Mouse (Mus musculus) c-Kit-positive CD71-positive TER-119-negative erythroid progenitor cells, embryonic 14.5 days (primary cell): ENCODE results near the gene Stub1.
"Not testable (repeated sequence)": the region's sequence is repeated elsewhere in the genome, so short reads cannot be mapped to it uniquely, and the experiment has no call there.

Experiments
- DNase-seq: peaks from one replicate; pipeline ENCODE4 v3.0.0-alpha.2; 2013; ENCODE audit warnings: low read depth

Gene Stub1

DNA sequence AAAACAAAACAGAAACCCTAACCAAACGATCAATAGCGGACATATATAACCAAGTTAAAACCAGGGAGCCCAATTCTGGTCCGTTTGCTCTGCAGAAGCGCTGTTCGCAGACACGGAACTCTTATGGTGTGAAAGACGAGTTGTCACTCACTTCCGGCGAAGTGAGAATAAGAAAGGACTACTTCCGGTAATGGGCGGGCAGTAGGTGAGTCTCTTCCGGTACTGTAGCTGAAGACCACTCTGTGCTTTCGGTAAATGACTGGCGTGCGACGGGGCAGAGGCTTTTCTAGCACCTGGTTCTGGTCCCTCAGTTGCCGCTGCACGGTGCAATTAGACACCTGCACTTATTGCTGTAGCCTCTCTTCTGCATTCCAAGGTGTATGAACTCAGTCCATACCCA, 9.8 kb downstream of the Stub1 start, which contains the start of gene Wdr24:
Gene Wdr24, plus strand, starts transcription at position 176 of the 400 bp plus-strand sequence.
- DNase-seq = peak; percentile 87

DNA sequence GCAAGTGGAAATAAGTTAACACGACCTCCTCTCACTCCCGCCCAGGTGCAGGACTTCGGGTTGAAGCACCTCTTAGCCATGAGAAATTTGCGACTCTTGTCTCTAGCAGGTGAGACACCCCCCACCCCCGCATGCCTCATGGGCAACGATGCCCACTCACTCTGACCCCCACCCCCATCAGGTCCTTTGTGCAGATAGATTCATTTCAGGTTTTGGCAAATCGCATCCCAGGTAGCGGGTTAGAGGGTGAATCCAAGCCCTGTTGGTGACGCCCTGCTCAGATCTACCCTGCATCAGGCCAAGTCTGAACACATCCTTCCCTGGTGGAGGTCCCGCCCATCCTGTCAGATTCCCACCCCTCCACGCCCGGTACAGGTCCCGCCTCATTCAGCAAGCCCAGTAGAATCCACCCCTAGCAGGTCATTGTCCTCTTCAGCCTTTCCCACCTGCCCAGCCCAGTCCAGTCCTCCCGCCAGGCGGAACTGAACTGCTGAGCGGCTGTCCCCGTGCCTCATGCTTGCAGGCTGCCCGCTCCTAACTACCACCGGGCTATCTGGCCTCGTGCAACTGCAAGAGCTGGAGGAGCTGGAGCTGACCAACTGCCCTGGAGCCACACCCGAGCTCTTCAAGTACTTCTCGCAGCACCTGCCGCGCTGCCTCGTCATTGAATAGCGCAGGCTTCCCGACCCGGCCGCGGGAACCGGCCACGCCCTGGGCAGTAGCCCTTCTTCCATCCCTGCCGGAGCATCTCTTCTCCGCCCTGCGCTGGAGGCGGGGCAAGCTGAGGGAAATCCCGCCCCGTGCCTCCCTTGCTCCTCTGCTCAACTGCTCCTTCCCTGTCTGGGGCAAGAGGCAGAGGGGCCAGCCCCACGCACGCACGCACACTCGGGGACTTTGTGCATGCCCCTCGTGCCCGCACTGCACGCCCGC, 14.1 kb downstream of the Stub1 start:
- DNase-seq = no peak

DNA sequence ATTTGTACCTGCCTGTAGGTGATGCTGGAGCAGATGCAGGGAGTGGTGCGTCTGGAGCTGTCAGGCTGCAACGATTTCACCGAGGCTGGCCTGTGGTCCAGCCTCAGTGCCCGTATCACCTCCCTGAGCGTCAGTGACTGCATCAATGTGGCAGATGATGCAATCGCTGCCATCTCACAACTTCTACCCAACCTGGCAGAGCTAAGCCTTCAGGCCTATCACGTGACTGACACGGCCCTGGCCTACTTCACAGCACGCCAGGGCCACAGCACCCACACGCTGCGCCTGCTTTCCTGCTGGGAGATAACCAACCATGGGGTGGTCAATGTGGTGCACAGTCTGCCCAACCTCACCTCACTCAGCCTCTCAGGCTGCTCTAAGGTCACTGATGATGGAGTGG, 15.5 kb downstream of the Stub1 start:
- no peak for DNase-seq

DNA sequence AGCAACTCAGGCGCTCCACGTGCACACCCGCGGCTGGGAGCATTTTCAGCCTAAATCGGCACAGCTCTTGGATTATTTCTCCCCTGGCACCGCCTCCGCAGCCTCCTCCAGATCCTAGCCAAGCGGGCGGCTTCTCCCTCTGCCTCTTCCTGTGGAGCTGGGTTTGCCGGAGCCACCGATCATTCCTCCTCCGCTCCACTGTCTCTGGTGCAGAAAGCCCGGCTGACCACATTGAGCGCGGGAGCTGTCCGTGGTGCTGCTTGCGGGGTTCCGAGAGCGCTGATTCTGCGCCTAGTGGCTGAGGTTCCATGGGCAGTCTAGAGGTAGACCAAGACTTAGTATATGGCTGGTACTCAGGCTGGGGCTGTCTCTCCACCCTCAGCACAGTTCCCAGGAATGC, 19.7 kb downstream of the Stub1 start:
- peak; percentile 71 for DNase-seq

DNA sequence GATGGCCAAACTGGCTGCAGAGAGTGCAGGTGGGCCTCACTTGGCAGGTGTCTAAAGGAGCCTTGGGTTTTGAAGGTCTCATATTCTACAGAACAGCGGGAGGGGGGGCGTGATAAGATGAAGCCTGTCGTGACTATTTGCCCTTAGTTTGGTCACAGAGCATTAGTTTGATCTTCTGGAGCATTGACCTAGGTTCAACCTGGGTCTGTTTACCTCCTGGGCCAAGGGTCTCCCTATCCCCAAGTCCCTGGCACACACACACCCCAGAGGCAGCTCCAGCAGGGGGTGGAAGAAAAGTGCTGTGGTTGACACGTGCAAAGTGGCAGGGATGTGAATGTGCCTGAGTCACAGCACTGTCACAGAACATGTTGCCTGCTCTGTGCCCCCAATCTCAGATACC, 22.3 kb downstream of the Stub1 start:
- no peak for DNase-seq

DNA sequence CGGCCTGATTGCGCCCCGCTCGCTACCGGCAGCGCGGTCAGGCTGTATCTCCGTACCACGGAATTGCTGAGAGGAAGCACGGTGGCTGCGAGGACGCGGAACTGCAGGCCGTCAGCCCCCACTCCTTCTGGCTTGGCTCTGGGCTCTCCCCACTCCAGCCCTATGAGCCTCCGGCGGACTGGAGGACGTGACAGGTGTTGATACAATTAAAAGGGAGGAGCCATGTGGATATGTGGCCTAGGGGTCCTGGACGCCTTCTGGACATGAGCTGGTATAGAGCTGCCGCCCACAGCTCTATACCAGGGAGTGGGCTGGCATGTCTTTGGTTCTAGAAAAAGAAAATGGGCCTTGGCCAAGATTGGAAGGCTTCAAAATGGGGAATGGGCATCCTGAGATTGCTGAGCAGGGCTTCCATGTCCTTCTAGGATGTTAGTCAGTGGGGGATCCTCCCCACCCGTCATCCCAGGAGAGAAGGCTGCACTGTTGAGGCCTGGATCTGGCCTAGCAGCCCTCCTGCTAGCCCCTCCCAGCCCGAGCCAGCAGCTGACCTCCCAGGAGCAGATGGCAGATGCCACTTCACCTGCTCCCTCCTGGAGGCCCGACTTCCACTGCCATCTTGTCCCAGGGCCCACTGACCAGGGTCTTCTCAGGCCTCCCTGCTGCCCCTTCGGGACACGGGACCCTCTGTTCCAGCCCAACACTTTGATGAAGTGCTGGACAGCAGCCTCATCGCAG, 23.4 kb downstream of the Stub1 start:
- no peak for DNase-seq

DNA sequence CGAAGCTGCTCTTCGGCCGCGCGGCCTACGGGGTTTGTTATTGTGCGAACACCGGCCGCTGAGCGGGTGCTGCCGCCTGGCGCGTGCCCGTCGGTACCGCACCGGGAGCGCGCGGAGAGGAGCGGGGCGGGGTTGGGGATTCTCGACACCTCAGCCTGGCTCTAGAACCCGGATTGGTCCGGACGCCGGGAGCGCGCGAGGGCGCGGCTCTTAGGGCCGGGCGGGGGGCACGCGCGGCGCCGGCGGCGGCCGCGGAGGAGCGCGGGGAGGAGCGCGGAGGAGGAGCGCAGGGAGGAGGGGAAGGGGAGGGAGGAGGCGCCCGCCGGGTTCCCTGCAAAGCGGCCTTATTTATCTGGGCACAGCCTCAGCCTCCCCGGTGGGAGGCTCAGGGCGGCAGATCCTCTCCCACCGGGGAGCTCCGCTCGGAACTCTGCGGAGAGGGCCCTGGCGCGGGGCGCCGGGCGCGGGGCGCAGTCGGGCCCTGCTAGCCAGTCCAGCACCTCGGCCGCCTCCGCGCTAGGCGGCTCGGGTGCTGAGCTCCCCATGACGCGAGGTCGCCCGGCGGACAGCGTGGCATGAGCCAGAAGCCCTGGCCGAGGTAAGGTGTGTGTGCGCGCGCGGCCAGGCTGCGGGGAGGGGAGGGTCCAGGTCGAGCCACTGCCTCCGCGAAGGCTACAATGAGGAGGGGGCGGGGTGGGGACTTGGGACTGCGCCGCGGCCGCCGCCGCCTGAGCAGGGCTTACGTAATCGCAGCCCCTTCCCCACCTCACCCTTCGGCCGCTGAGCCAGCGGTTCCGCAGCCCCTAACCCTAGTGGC, 24.2 kb downstream of the Stub1 start, which contains the start of gene Fbxl16:
Gene Fbxl16, plus strand, starts transcription at position 297 of the 817 bp plus-strand sequence.
- no peak for DNase-seq

DNA sequence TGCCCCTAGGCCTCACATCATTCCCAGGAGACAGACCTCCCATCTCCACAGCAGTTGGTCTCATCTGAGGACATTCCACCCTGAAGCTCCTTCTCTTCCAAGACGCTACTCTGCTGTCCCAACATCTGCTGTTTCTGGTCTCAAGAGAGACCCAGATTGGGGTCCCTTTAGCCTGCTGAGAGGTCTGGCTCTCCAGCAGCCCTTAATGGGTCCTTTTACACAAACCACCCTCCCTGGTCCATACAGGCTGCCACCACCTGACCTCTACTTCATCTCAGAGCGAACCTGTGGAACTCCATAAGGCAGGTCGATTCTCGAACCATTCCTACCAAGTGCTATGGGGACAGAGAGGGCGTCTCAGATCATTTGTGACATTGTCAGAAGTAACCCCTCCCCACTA, 25.2 kb downstream of the Stub1 start:
- DNase-seq = no peak

DNA sequence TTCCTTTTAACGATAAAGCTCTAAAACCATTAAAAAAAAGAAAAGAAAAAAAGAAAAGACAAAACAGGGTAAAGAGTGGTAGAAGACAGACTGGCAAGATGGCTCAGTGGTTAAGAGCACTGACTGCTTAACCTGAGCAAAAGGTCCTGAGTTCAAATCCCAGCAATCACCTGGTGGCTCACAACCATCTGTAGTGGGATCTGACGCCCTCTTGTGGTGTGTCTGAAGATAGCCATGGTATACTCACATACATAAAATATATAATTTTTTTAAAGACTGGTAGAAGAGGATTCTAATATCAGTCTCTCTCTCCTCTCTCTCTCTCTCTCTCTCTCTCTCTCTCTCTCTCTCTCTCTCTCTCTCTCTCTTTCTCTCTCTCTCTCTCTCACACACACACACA, 25.8 kb downstream of the Stub1 start:
- not testable (repeated sequence) for DNase-seq

DNA sequence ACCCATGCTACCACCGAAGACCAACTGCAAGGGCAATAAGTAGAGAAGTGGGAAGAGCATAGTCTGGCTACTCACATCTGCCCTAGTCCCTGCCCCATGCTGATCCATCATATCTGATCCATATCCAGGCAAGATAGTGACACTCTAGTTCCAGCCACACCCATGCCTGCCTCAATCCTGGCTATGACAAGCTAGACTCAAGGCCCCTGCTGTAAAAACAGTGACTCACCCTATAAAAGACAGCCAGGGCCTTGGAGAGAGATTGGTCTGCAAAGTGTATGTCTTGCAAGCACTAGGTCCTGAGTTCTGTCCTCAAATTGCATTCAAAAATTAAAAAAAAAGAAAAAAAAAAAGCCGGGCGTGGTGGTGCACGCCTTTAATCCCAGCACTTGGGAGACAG, 26.7 kb downstream of the Stub1 start:
- DNase-seq = no peak

DNA sequence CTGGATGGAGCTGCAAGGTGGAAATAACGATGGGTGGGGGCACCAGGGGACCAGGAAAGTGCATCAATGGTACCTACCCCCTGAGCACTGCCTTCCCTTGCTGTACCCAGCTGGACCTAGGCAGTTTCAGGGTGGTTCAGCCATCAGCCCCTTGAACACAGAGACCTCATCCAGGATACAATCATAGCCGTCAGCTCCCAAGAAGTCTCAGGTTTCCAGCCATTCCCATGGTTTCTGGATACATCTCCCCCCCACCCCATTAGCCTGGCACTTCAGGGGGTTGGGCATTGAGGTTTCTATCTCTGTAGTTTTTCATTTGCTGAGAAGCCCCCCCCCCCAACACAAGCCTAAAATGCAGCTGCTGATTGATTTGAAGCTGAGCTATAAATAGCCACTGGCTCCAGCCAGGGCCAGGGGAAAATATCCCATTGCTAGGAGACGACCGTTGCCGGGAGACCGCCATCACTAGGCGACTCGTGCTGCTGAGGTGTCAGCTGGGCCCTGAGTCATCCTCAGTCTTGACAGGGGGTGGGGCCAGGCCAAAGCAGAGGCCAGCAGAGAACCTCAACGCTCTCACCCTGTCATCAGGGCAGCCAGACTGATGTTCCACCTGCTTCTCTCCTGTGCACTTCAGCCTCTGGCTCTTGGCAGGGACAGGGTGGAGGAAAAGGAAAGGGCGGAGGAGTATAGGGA, 30.2 kb downstream of the Stub1 start:
- no peak for DNase-seq

DNA sequence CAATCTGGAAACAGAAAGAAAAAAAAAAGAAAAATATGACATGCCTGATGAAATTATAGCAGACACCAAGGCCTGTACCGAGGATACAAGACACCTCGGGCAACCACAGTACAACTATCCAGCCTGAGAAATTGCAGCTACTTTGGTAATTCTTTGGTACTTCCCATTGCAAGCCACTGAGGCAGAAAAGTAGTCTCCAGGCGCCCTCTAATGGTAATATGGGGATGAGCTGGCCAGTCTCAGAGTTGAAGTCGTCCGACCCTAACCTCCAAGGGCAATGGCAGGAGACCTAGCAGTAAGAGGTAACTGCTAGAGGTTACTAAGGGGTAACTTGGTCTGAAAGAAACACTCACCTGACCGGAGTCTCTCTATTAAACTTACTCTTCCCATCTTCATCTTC, 32.2 kb downstream of the Stub1 start:
- DNase-seq = peak; percentile 73

DNA sequence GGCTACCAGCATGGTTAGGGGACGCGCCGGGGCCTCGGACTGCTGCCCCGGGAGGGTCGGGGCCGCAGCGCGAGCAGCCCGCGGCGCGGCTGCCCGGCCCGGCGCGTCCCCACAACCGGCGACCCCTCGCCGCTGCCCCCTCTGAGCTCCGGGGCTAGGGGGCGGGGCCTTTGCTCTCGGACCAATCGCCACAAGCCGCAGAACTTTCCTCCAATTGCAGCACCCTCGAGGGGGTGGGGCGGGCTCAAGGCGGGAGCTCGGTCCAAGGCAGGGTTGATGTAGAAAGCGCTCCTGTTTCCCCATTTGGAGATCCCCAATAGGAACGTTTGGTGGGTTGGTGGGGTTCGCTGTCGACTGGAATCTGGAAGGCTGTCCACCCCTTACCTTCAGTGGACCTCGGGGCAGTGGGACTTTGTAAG, 36.2 kb downstream of the Stub1 start, which contains the start of gene Metrn:
Gene Metrn, minus strand, starts transcription at position 186 of the 419 bp plus-strand sequence.
- peak; percentile 77 for DNase-seq

DNA sequence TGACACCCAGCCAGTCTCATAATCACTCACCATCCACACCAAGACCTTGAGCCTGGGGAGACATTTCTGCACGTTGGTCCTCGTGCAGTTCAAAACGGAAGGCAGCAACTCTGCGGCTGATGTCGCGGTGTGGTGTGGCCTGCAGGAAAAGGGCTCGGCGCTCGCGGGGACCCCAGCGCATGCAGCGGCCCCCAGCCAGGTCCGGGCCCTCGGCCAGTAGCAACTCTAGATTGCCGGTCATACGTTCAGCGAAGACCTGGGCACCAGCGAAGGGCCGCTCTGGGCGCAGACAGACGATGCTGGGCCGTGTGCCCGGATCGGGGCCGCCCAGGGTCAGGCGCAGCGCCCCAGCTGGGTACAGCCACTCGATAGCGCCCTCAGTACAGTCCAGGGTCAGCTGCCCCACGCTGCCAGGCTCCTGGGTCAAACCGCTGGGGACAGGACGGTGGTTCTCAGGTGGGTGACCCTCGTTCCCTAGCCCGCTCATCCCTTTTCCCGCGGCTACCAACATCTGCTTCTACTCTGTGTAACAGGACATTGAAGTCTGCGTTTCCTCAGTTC, 36.9 kb downstream of the Stub1 start:
- no peak for DNase-seq

DNA sequence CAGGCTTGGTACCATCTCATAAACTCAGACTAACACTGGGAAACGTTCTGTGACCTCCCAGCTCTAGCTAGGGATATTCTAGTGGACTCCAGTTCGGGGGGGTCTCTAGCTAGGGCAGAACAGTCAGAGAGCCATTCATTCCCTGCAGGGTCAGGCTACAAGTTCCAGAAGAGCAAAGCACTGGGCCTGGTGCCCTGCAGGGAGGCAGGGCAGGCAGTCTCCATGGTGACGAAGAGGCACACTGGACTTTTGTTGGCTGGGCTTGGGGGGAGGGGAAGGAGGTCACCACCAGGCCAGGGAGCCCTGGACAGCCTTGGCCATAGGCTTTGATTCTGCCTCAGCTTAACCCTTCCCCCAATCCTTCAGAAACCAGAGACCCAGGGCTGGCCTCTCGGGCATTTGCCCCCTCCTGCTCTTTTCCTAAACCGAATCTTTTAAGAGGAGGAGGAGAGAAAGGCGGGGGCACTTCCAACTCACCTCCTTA, 37.6 kb downstream of the Stub1 start, which contains the start of gene AC134908.4:
Gene AC134908.4, minus strand, starts transcription at position 51 of the 484 bp plus-strand sequence.
- DNase-seq = no peak

DNA sequence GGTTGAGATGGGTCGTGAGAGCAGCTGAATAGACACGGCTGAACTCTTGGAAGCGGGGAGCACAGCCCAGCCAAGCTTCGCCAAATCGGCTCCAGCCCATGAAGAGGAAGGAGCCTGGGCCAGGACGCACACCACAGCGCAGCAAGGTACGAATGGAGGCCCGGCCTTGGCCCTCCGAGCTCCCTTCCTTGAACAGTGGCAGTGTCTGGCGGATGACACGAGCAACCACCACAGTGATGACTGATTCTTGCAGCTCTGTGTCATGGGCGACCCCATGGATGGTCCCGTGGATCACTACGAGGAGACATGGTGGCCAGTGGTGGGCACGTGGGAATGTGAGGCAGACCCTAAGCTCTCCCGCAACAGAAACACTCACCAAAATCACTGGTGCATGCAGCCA, 38.2 kb downstream of the Stub1 start:
- DNase-seq = no peak

DNA sequence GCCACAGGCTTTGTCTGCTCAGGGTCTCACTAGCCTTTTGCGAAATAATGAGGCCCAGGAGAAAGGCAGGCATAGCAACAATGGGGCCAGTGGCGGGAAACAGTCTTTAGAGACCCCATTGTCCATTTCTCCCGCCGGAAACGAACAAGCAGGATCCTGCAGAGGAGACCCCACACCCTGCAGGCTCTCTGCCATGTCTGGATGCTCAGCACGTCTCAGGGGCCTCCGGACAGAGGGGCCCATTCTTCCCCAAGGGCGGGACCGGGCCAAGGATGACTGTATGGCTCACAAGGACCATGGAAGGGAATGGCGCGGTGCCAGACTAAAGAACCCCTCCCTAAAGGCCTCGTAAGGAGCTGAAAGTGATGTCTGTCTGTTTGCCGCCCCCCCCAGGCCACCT, 39.0 kb downstream of the Stub1 start:
- no peak for DNase-seq

DNA sequence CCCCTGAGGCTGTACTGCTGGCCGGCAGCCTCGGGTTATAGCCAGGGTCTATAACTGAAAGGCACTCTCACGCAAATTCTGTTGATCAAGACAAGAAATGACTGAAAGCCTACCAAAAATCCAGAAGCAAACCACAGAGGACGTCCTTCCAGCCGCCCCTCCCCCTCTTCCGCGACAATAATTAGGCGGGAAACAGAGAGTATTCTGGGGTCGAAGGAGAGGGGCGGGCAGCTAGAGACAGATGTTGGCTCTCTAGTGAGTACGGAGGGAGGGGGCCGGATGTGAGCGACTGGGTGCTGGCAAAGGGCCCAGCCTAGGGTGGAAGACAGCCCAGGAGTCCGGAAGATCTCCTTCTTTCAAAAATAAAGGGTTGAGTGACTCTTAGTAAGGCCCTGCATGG, 40.6 kb downstream of the Stub1 start, which contains the start of gene Fam173a:
Gene Fam173a, minus strand, starts transcription at position 287 of the 400 bp plus-strand sequence.
- peak; percentile 46 for DNase-seq

DNA sequence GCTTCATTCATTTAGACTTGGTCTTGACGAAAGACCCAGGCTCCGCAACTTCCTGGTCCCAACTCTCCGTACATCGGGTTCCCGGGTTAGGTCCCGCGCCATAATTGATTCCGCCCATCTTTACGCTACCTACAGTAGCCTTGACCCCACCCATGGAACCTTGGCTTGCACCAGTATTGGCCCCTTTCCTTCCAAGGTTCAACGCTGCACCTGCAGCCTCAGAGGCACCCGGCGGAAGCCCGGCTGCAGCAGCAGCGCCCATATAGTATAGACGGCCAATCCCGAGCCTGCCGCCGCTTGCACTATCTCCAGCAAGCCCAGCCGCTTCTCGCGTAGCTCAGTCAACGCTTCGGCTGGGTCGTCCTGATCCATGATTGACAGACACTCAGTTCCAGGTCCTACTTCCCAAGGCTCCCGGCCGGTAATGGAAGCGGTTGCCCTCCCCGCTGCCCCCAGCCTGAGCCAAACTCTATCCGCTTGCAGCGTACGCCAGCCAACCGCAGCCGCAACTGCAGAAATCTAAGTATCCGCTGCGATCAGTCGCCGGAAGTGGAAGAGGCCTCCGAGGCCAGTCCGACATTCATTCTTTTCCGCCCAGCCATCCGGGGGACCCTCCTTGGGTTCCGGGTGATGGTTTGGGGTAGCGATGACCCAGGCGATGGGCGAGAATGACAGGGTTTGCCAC, 41.2 kb downstream of the Stub1 start:
- peak; percentile 82 for DNase-seq

DNA sequence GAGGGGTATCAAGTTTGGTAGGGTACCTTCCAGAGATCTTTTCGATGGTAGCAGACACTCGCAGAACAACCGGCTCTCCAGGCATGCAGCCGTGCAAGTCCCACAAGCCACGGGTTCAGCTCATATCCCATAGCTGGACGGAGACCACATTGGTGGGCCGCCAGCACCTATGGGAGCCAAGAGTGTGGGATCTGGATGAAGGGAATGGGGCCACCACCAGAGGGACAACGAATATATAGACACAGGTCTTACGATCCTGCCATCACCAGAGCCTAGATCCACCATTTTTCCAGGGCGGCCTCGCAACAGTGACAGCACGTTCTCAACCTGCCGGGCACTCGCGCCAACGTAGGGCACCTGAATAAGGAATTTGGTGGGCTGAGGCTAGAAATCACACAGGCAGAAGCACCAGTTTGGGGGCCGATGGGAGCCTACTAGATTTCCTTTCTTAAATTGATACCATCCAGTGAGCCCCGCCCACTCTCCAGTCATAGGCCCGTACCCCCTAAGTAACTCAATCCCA, 41.8 kb downstream of the Stub1 start:
- no peak for DNase-seq
